Mouse (Mus musculus) thymus, adult 18-20 months (tissue): ENCODE data around the gene Krtap7-1.

ENCODE experiments used
- DNase-seq, 2 experiments: peaks; one replicate each; pipeline ENCODE4 v3.0.0; 2022; ENCODE audit warnings: mixed read lengths in 2 of 2

Gene Krtap7-1

DNA sequence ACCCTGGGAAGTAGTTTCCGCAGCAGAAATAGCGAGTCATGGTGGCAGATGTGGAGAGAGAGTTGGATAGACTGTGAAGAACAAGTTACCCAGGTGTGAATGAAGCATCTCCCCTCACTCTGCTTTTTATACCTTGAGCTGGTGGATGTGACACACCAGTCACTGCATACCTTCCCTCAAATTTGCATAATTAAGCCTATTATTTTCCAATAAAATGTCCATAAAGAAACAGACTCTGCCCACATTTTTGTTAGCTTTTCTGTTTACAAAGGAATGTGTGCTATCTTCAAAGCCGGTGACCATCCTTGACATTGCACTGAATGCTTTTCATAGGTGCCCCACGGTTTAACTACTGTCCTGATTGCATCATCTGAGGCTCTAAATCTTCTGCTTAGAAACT, at the start of gene Krtap7-1:
Gene Krtap7-1, minus strand, starts transcription at position 101 of the 400 bp plus-strand sequence.
- DNase-seq = no peak

DNA sequence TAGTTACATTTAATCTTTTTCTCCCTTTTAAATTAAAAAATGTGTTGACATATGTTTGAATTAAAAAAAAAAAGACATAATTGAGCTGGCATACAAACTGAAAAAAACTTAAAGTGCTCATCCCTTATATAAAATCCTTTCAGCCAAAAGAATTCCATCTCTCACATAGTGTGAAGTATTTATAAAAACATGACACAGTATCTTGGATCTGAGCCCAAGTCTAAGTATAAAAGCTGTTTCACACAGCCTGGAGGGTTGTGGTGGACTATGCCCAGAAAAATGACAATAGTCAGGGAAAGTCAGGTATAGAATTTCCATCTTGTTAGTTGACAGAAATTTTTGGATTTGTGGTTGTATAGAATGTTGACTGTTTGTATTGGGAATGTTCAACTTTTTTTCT, 42.2 kb upstream of the Krtap7-1 start:
- no peak for DNase-seq

DNA sequence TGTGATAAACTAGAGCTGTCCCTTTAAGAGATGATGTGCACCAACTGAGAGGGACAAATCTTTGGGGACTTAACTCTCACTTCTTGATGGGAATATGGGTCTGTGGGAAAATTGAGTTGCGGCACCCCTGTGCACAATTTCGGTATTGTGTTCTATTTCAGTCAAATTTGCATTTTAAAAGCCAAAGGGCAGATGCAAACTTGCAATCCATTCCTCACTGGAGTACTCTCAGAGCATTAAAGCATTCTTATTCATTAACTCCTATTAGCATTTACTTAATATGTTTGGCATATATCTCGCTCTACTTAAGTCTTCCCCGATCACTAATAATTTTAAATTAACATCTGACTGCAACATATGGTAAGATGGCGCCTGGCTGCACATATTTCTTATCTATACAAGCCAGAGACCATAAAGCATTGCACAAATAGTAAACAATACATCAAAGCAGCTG, 29.9 kb upstream of the Krtap7-1 start:
- DNase-seq = no peak

DNA sequence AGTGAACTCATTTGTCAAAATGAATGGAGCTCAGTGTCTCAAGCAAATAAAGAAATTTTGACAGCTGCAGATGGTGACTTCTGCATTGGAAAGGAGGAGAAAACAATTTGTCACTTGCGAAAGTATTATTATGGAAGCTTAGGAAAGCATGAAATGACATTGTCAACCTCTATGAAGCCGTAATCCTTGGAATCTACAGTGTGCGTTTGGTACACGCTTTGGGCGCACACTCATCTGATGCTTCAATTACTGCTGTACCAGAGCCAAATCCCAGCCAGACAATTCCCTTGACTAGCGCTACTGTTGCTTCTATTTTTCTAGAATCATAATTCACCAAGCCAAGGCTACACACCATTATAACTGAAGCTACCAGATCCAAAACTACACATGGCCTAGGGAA, 29.2 kb upstream of the Krtap7-1 start:
- no peak for DNase-seq

DNA sequence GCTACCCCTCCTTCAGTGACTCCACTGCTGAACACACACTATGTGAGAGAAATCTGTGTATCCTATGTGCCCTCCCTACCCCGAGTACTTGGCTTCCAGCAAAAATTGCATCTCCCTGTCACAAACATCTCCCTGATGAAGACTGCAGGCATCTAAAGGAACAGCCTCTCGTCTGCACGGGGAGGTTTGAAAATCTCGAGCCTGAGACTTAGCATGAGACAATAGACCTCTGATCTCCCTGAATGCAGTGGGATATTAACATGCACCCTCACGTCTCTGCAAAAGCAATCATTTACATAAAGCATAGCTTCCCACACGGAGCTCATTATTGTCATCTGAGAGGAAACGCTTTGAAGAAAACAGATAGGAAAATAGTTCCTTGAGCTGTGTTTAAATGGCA, 22.4 kb upstream of the Krtap7-1 start:
- DNase-seq = no peak

DNA sequence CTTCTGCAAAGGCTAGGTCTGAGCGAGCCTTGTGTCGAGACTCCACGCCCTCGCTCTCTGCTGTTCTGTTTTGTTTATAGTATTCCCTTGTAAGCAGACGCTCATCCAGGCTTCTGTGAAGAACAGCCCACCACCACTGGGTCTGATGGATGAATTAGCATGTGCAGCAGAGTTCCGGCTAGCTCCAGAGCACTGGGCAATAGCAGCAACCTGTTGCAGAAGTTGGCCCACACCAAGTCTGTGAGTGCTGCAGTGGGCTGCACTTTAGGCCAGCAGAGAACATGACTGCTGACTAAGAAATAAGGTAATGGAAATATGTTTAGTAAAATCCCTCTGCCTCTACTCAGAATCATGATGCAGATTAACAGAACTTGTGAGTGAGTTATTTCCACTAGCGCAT, 21.7 kb upstream of the Krtap7-1 start:
- no peak for DNase-seq

DNA sequence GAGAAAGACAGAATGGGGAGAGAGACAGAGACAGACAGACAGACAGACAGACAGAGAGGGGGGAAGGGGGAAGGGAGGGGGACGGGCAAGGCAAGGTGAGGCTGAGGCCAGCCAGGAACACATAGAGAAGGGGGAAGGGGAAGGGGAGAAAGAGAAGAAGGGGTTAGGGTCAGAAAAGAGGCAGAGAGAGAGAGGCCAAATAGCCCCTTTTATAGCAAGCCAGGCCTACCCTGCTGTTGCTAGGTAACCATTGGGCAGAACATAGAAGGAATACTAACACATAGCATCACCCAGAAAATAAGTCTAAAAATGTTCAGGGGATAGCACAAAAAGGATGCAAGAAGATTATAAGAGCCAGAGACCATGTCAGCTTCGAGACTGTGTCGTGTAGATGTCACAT, 20.3 kb upstream of the Krtap7-1 start:
- DNase-seq = no peak

GRCm38 (mm10) chr16:89520996-89521395, 12.9 kb upstream of the Krtap7-1 start:
- DNase-seq = no peak

DNA sequence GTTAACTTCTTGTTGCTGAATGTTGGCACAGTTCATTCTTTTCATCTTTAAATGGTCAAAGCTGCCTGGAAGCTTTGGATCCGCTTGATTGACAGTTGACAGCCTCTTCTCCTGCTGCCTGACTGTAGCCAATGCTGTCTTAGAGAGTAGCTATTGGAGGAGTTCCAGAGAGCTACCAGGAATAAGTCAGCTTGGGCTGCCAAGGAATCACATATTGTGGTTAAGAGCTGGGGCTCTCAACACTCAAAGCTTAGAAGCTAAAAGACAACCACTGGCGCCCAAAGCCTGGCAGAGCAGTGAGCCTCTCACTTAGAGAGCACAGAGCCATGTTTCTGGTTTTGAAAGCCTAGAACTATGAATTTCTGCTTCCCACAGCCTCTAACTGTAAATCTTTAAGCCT, 12.4 kb upstream of the Krtap7-1 start:
- no peak for DNase-seq

- DNase-seq = no peak
Observed at GRCm38 (mm10) chr16:89520091-89520490, 12.0 kb upstream of the Krtap7-1 start.

DNA sequence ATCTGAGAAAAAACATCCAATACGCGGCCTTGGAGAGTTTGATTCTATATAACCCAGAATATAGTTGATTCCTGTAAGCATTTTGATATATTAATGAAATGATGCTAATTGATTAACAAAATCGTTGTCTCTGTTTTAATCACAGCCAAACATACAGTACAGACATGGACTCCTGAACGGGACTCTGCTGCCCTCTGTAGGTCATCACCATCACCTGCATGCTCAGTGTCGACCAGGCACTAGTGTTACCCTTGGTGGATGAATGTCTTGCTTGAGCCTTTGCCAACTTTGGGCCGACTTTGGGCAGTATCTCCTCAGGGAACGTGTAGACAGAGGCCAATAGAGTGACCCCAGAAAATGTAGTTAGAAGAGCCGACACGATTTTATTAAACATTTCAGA, 9.5 kb upstream of the Krtap7-1 start:
- no peak for DNase-seq

- DNase-seq = no peak
Observed at GRCm38 (mm10) chr16:89513431-89513830, 5.3 kb upstream of the Krtap7-1 start.

DNA sequence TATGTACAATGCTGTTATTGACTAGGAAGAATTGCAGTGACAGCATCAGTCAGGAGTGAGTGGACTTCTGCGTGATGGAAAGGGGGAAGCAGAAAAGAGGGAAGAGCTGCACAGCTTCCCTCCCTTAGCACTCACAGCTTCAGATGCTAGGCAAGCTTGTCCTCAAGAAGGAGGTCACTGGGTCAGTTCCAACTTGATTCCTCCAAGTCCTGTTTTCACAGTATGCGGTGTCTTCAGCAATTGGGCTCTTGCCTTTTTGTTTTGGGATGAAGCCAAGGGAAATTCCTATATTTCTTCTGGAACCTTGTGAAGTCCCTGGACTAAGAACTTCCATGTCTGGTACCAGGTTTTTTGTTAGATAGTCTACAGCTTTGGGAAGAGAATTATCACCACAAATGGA, 4.6 kb downstream of the Krtap7-1 start:
- DNase-seq = no peak

DNA sequence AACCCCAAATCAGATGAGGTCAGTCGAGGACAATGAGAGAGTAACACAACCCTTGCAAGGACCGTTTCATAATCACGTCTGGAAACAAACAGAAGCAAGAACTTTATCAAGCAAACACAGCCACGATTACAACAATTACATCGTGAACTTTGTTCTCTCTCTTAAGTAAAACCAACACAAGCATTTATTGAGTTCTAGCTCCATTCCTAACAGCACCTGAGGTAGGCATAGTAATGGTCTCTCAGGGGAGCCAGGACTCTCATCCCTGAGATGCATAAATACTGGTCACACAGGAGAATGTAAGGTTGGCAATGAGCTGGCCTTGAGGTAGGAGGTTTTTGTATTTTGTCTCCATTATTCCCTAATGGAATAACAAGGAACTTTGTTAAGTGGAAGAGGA, 6.3 kb downstream of the Krtap7-1 start:
- no peak for DNase-seq

DNA sequence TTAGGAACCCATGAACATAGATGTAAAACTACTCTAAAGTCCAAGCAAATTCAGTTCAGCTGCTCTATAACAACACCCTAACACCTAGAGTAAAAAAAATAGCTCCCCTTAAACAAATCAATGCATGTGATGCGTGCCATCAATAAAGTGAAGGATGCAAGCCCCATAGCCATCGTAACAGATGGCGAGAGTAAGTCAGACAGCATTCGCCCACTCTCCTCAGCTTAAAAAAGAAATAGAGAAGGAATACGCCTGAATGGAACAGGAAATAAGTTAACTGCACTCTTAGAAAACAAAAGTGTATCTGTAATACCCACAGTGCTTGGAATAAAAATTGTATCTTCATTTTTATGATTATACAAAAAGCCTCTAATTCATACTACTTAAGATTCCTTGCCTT, 11.1 kb downstream of the Krtap7-1 start:
- no peak for DNase-seq

GRCm38 (mm10) chr16:89495394-89496153, 12.5 kb downstream of the Krtap7-1 start:
- DNase-seq = no peak

GRCm38 (mm10) chr16:89487852-89488251, 20.3 kb downstream of the Krtap7-1 start, which contains the start of gene Krtap8-1:
Krtap8-1 (minus strand) TSS chr16:89487952.
- no peak for DNase-seq

DNA sequence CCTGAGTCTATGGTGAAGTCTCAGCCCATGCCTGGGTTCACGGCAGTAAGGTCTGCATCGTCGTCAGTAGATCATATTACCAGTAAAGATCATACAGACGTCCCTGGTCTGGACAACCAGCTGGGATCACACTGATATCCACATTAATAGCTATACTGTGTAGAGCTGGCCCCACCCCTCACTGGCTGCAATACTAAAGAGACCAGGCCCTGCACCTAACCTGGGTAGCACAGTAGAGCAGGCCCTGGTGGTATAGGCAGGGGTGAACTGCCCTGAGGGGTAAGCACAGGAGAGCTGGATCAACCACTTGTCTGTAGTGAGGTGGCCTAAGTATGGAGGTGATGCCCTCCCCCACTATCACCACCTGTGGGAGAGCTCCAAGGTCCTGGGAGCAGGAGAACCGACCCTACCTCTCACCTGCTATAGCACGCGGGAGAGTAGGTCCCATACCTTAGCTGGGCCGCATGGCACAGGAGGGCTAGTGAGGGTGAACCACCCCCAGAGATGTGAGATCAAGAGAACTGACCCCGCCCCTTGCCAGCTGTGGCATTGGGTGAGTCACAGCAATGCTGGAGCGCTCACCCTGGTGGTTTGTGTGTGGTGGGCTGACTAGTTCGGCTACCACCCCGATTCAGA, 30.3 kb downstream of the Krtap7-1 start:
- DNase-seq = no peak

GRCm38 (mm10) chr16:89461189-89461588, 46.9 kb downstream of the Krtap7-1 start:
- DNase-seq = no peak
